Mouse (Mus musculus) limb, embryonic 14.5 days (tissue): Measurements from ENCODE around the gene Senp3. TPM values are rescaled to one million over a fixed set of nuclear protein-coding genes. Genes with fewer than 3 reads are reported as not detected.
"Not testable (repeated sequence)": the region's sequence is repeated elsewhere in the genome, so short reads cannot be mapped to it uniquely, and the experiment has no call there.

Source experiments
- ATAC-seq: fragments of 200-750 bp; cut with Nextera tagmentation; 2 replicates; pipeline ENCODE4 v1.8.0; 2017; ENCODE audit warnings: low read depth, moderate number of reproducible peaks, moderate TSS enrichment; ENCODE audit not compliant: low FRiP score
- DNase-seq: peaks from one replicate; pipeline ENCODE4 v3.0.0-alpha.2; 2015; ENCODE audit warnings: low spot score
- H3K27ac ChIP-seq: fragments of 300-500 bp; sonication (generic); replicated peaks from 2 replicates; pipeline ENCODE4 v1.5.1; 2014; ENCODE audit warnings: low read depth, mild to moderate bottlenecking, low read length, moderate library complexity, mixed read lengths
- H3K27me3 ChIP-seq: fragments of 300-500 bp; sonication (generic); 2 replicates; pipeline ENCODE4 v1.6.1; 2014; ENCODE audit warnings: low read length, mixed read lengths; ENCODE audit not compliant: control insufficient read depth, insufficient read depth
- H3K36me3 ChIP-seq: fragments of 300-500 bp; sonication (generic); 2 replicates; pipeline ENCODE4 v1.6.1; 2014; ENCODE audit warnings: mild to moderate bottlenecking, low read length, moderate library complexity, mixed read lengths; ENCODE audit not compliant: control insufficient read depth, insufficient read depth
- H3K4me1 ChIP-seq: fragments of 300-500 bp; sonication (generic); 2 replicates; pipeline ENCODE4 v1.6.1; 2014; ENCODE audit warnings: antibody characterized with exemption, low read length, mixed read lengths; ENCODE audit not compliant: control insufficient read depth, insufficient read depth
- H3K4me2 ChIP-seq: fragments of 300-500 bp; sonication (generic); replicated peaks from 2 replicates; pipeline ENCODE4 v1.6.1; 2014; ENCODE audit warnings: low read depth, mild to moderate bottlenecking, low read length, moderate library complexity; ENCODE audit not compliant: severe bottlenecking
- H3K4me3 ChIP-seq: fragments of 300-500 bp; sonication (generic); replicated peaks from 2 replicates; pipeline ENCODE4 v1.5.1; 2014; ENCODE audit warnings: low read length
- H3K9ac ChIP-seq: fragments of 300-500 bp; sonication (generic); 2 replicates; pipeline ENCODE4 v1.6.1; 2014; ENCODE audit warnings: mild to moderate bottlenecking, low read depth, low read length, moderate library complexity; ENCODE audit not compliant: severe bottlenecking
- H3K9me3 ChIP-seq: fragments of 300-500 bp; sonication (generic); 2 replicates; pipeline ENCODE4 v1.6.1; 2016; ENCODE audit warnings: low read length; ENCODE audit not compliant: control insufficient read depth
- POLR2A ChIP-seq: fragments of 200-500 bp; IDR thresholded peaks from 2 replicates; pipeline ENCODE4 v1.8.0; 2012; ENCODE audit warnings: inconsistent platforms, mild to moderate bottlenecking, moderate library complexity, borderline replicate concordance; ENCODE audit not compliant: insufficient read depth, insufficient read length; ENCODE audit errors: extremely low read depth
- WGBS: fragments of 180-500 bp; shearing (Covaris S2); extraction: QIAGEN DNeasy Blood & Tissue Kit; methylation state at CpG from one replicate; pipeline ENCODE4 v1.1.7; 2014; 5-methylcytosine and 5-hydroxymethylcytosine counted together
- polyA plus RNA-seq, 2 experiments: library from polyadenylated mRNA; depleted of rRNA in 1 of 2; stranded (reverse) in 1 of 2; unstranded in 1 of 2; fragments of >200 nt; fragmentation: Nextera tagmentation in 1 of 2; extraction: Ambion mirVana in 1 of 2; gene quantifications; 2 replicates each; pipeline versions ENCODE4 v1.2.1 to v1.2.3; 2012 to 2014

The Senp3 gene
- polyA plus RNA-seq, 2 experiments: 95.4 to 172 TPM

GRCm38 (mm10) chr11:69704613-69705010, 22.7 kb upstream of the Senp3 start:
- no peak overlapping the region for H3K4me3 ChIP-seq
- no peaks in the 10 kb centered on the region; the same call in 1 of the 2 replicates for H3K4me1 ChIP-seq
- no peaks in the 10 kb centered on the region for H3K27me3 ChIP-seq
- DNase-seq (no peak), ATAC-seq (no peak)
- 26% methylated on average over 2 of the region's 2 CpGs for WGBS
- H3K4me2 ChIP-seq: no peak overlapping the region
- no peaks in the 10 kb centered on the region for H3K9me3 ChIP-seq
- no peaks in the 10 kb centered on the region for H3K36me3 ChIP-seq
- no peak overlapping the region for H3K27ac ChIP-seq
- no peak overlapping the region for H3K9ac ChIP-seq
- no peak for TF ChIP-seq POLR2A

- no peak overlapping the region for H3K4me3 ChIP-seq
- no peak for ATAC-seq
- no peaks in the 10 kb centered on the region; the same call in 1 of the 2 replicates for H3K4me1 ChIP-seq
- no peak for TF ChIP-seq POLR2A
- H3K4me2 ChIP-seq: no peak overlapping the region
- no peaks in the 10 kb centered on the region for H3K36me3 ChIP-seq
- H3K9ac ChIP-seq: no peak overlapping the region
- no peak overlapping the region for H3K27ac ChIP-seq
- no peaks in the 10 kb centered on the region for H3K9me3 ChIP-seq
- WGBS: 66% methylated on average over 8 of the region's 8 CpGs
- H3K27me3 ChIP-seq: no peaks in the 10 kb centered on the region
- no peak for DNase-seq
Observed at GRCm38 (mm10) chr11:69703814-69704612, 22.1 kb upstream of the Senp3 start.

GRCm38 (mm10) chr11:69703381-69703780, 21.5 kb upstream of the Senp3 start:
- not testable (repeated sequence) for H3K9me3 ChIP-seq, DNase-seq, H3K27me3 ChIP-seq, ATAC-seq, H3K36me3 ChIP-seq, H3K9ac ChIP-seq, H3K4me2 ChIP-seq, H3K4me1 ChIP-seq, H3K27ac ChIP-seq, H3K4me3 ChIP-seq
- WGBS: 84% methylated on average over 2 of the region's 3 CpGs

- WGBS: 90% methylated on average over 10 of the region's 10 CpGs
- ATAC-seq, H3K9me3 ChIP-seq: not testable (repeated sequence)
Observed at GRCm38 (mm10) chr11:69702886-69703285, 21.0 kb upstream of the Senp3 start.

GRCm38 (mm10) chr11:69699595-69699994, 17.7 kb upstream of the Senp3 start:
- 45% methylated on average over 1 of the region's 1 CpGs for WGBS
- no peak for TF ChIP-seq POLR2A
- Histone ChIP-seq H3K27me3 (no peaks in the 10 kb centered on the region), H3K4me3 (no peak overlapping the region), H3K4me1 (peaks cover 7% of the 10 kb centered on the region), H3K27ac (no peak overlapping the region), H3K36me3 (no peaks in the 10 kb centered on the region), H3K9me3 (0 out of 2 replicates have a peak, but pooled peaks cover 5% of the 10 kb centered on the region), H3K4me2 (no peak overlapping the region), H3K9ac (no peak overlapping the region)
- DNase-seq (no peak), ATAC-seq (no peak)

More at GRCm38 (mm10) chr11:69702886-69703285, 21.0 kb upstream of the Senp3 start:
- not testable (repeated sequence) for H3K4me1 ChIP-seq, H3K27ac ChIP-seq, H3K9ac ChIP-seq, DNase-seq, H3K4me3 ChIP-seq, H3K36me3 ChIP-seq, H3K27me3 ChIP-seq, H3K4me2 ChIP-seq
